Mouse (Mus musculus): ENCODE data around the gene Bcl2l10. TPM values are rescaled to one million over a fixed set of nuclear protein-coding genes. Genes with fewer than 3 reads are reported as not detected.

Bcl2l10 gene
- polyA plus RNA-seq, 1 experiment from 2014 or later, result not detected

- ATAC-seq (ENCODE audit: low FRiP score), result no peak
- no peak overlapping the region for H3K4me2 ChIP-seq
- no peak overlapping the region for H3K27ac ChIP-seq
- peaks cover 13% of the 10 kb centered on the region for H3K36me3 ChIP-seq (replicated peaks)
- no peaks in the 10 kb centered on the region for H3K4me1 ChIP-seq
- no peaks in the 10 kb centered on the region for H3K27me3 ChIP-seq
- no peaks in the 10 kb centered on the region for H3K9me3 ChIP-seq
- no peak overlapping the region for H3K9ac ChIP-seq
- WGBS, result 92% methylated on average over 14 of the region's 14 CpGs
- H3K4me3 ChIP-seq (replicated peaks), result no peak overlapping the region
Observed at GRCm38 (mm10) chr9:75382825-75383224, 35.3 kb downstream of the Bcl2l10 start.

- WGBS, result 85% methylated on average over 9 of the region's 9 CpGs
- Histone ChIP-seq H3K4me1 (no peaks in the 10 kb centered on the region), H3K27me3 (no peaks in the 10 kb centered on the region), H3K4me2 (no peak overlapping the region), H3K4me3 (replicated peaks) (no peak overlapping the region), H3K9ac (no peak overlapping the region), H3K36me3 (replicated peaks) (peaks cover 19% of the 10 kb centered on the region), H3K27ac (no peak overlapping the region), H3K9me3 (no peaks in the 10 kb centered on the region)
- no peak for ATAC-seq (ENCODE audit: low FRiP score)
Observed at GRCm38 (mm10) chr9:75383785-75384184, 36.2 kb downstream of the Bcl2l10 start.

- peak; percentile 20; the same call in 1 of the 2 replicates for ATAC-seq (ENCODE audit: low FRiP score)
- no peaks in the 10 kb centered on the region for H3K4me1 ChIP-seq
Observed at GRCm38 (mm10) chr9:75384337-75384962, 36.9 kb downstream of the Bcl2l10 start.

GRCm38 (mm10) chr9:75385218-75385974 is 37.8 kb downstream of the Bcl2l10 start:
- 83% methylated on average over 9 of the region's 9 CpGs for WGBS
- ATAC-seq (ENCODE audit: low FRiP score), result no peak
- Histone ChIP-seq H3K4me2 (no peak overlapping the region), H3K4me1 (no peaks in the 10 kb centered on the region), H3K9me3 (no peaks in the 10 kb centered on the region), H3K27me3 (no peaks in the 10 kb centered on the region), H3K9ac (no peak overlapping the region), H3K4me3 (replicated peaks) (no peak overlapping the region), H3K27ac (no peak overlapping the region), H3K36me3 (replicated peaks) (peaks cover 35% of the 10 kb centered on the region)

More at GRCm38 (mm10) chr9:75384337-75384962, 36.9 kb downstream of the Bcl2l10 start:
- no peak overlapping the region for H3K4me2 ChIP-seq
- H3K27ac ChIP-seq, result no peak overlapping the region
- WGBS, result 82% methylated on average over 3 of the region's 3 CpGs
- no peak overlapping the region for H3K4me3 ChIP-seq (replicated peaks)
- no peaks in the 10 kb centered on the region for H3K9me3 ChIP-seq
- no peaks in the 10 kb centered on the region for H3K27me3 ChIP-seq
- H3K36me3 ChIP-seq (replicated peaks), result peaks cover 26% of the 10 kb centered on the region
- no peak overlapping the region for H3K9ac ChIP-seq

GRCm38 (mm10) chr9:75393251-75393650 is 45.7 kb downstream of the Bcl2l10 start:
- Histone ChIP-seq H3K27me3 (no peaks in the 10 kb centered on the region), H3K9ac (no peak overlapping the region), H3K4me2 (no peak overlapping the region), H3K9me3 (no peaks in the 10 kb centered on the region), H3K4me1 (no peaks in the 10 kb centered on the region), H3K36me3 (replicated peaks) (peaks cover 94% of the 10 kb centered on the region), H3K27ac (no peak overlapping the region), H3K4me3 (replicated peaks) (no peak overlapping the region)
- 87% methylated on average over 12 of the region's 12 CpGs for WGBS
- no peak for ATAC-seq (ENCODE audit: low FRiP score)

- Histone ChIP-seq H3K9me3 (no peaks in the 10 kb centered on the region), H3K4me1 (peaks cover 5% of the 10 kb centered on the region; the same call in 1 of the 2 replicates), H3K4me3 (replicated peaks) (no peak overlapping the region), H3K36me3 (replicated peaks) (peaks cover 77% of the 10 kb centered on the region), H3K27me3 (no peaks in the 10 kb centered on the region), H3K4me2 (no peak overlapping the region), H3K9ac (no peak overlapping the region), H3K27ac (no peak overlapping the region)
- WGBS, result 93% methylated on average over 6 of the region's 6 CpGs
- no peak for ATAC-seq (ENCODE audit: low FRiP score)
Observed at GRCm38 (mm10) chr9:75395971-75396370, 48.4 kb downstream of the Bcl2l10 start.

GRCm38 (mm10) chr9:75399069-75399468 is 51.5 kb downstream of the Bcl2l10 start:
- Histone ChIP-seq H3K4me3 (replicated peaks) (no peak overlapping the region), H3K9ac (no peak overlapping the region), H3K4me1 (peaks cover 26% of the 10 kb centered on the region), H3K27ac (no peak overlapping the region), H3K36me3 (replicated peaks) (peaks cover 47% of the 10 kb centered on the region), H3K9me3 (no peaks in the 10 kb centered on the region), H3K4me2 (no peak overlapping the region), H3K27me3 (no peaks in the 10 kb centered on the region)
- 91% methylated on average over 4 of the region's 4 CpGs for WGBS
- ATAC-seq (ENCODE audit: low FRiP score), result no peak

- Histone ChIP-seq H3K4me2 (no peak overlapping the region), H3K36me3 (replicated peaks) (peaks cover 33% of the 10 kb centered on the region), H3K4me1 (peaks cover 40% of the 10 kb centered on the region), H3K4me3 (replicated peaks) (no peak overlapping the region), H3K9me3 (no peaks in the 10 kb centered on the region), H3K9ac (no peak overlapping the region), H3K27ac (no peak overlapping the region), H3K27me3 (no peaks in the 10 kb centered on the region)
- 71% methylated on average over 5 of the region's 5 CpGs for WGBS
- ATAC-seq (ENCODE audit: low FRiP score), result no peak
Observed at GRCm38 (mm10) chr9:75400639-75401038, 53.1 kb downstream of the Bcl2l10 start.

Other genes starting within 250 kb of the Bcl2l10 start
- gene Myo5c, start 115.7 kb upstream of the Bcl2l10 start, polyA plus RNA-seq (2016; fragmentation: Nextera tagmentation; extraction: Ambion mirVana), result 0.63 and 1.3 TPM in 2 replicates
- 32.6 and 35.5 TPM in 2 replicates for gene Gnb5, start 41.5 kb upstream of the Bcl2l10 start, polyA plus RNA-seq (2016; fragmentation: Nextera tagmentation; extraction: Ambion mirVana)
- gene Mapk6, start 62.2 kb downstream of the Bcl2l10 start, polyA plus RNA-seq (2016; fragmentation: Nextera tagmentation; extraction: Ambion mirVana), result 167 and 177 TPM in 2 replicates
- 55.1 and 57.1 TPM in 2 replicates for gene Leo1, start 93.8 kb downstream of the Bcl2l10 start, polyA plus RNA-seq (2016; fragmentation: Nextera tagmentation; extraction: Ambion mirVana)
- gene Tmod3, start 211.9 kb downstream of the Bcl2l10 start, polyA plus RNA-seq (2016; fragmentation: Nextera tagmentation; extraction: Ambion mirVana), result 101 and 103 TPM in 2 replicates